Mouse (Mus musculus): ENCODE measurements around the gene Tuft1. TPM values are rescaled to one million over a fixed set of nuclear protein-coding genes. Genes with fewer than 3 reads are reported as not detected.
"Not testable (repeated sequence)": the region's sequence is repeated elsewhere in the genome, so short reads cannot be mapped to it uniquely, and the experiment has no call there.

Tuft1 gene
- 18.4 and 21.5 TPM in 2 replicates for polyA plus RNA-seq (2011; ENCODE audit: insufficient read depth, insufficient read length, low read depth, missing spikeins)

DNA sequence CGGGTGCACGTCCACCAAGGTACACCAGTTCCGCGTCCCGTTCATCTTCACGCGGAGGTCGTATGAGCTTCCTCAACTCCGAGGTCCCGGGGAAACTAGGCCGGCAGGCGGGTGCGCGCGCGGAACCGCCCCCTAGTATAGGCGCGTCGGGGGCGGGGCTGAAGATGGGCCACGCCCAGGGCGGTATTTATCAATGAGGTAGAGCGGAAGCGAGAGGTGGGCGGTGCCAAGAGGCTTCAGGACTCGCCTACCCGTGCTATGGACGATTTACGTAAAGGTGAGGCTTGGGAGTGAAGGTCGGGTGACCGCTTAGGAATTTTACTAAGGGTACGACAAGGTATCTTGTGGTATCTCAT lies at the start of gene Tuft1:
Tuft1 (minus strand) TSS at position 133 of the 356 bp plus-strand sequence.
- H3K9me3 ChIP-seq (replicated peaks; ENCODE audit: control insufficient read depth, insufficient read depth, low read length, poor library complexity, severe bottlenecking); H3K36me3 ChIP-seq (ENCODE audit: control insufficient read depth, insufficient read depth, low read length, poor library complexity, severe bottlenecking); H3K27me3 ChIP-seq (ENCODE audit: control insufficient read depth, insufficient read depth, low read length, poor library complexity, severe bottlenecking); H3K4me1 ChIP-seq (ENCODE audit: control insufficient read depth, insufficient read depth, low read length): not testable (repeated sequence)
- peak within 1 kb of the TSS; percentile 35 for H3K27ac ChIP-seq (ENCODE audit: insufficient read depth, low read length)
- peak within 1 kb of the TSS; percentile 74 for H3K4me3 ChIP-seq (ENCODE audit: low read depth, low read length)
- H3K9ac ChIP-seq (ENCODE audit: low read depth, poor library complexity, severe bottlenecking), result peak within 1 kb of the TSS; percentile 36; the same call in 1 of the 2 replicates

- TF ChIP-seq CTCF (IDR thresholded peaks at IDR 0.05; ENCODE audit: low read depth, low read length), result peak; percentile 24
- not testable (repeated sequence) for H3K4me1 ChIP-seq (ENCODE audit: control insufficient read depth, insufficient read depth, low read length); H3K27me3 ChIP-seq (ENCODE audit: control insufficient read depth, insufficient read depth, low read length, poor library complexity, severe bottlenecking); H3K9me3 ChIP-seq (replicated peaks; ENCODE audit: control insufficient read depth, insufficient read depth, low read length, poor library complexity, severe bottlenecking); H3K27ac ChIP-seq (ENCODE audit: insufficient read depth, low read length); H3K4me3 ChIP-seq (ENCODE audit: low read depth, low read length); H3K9ac ChIP-seq (ENCODE audit: low read depth, poor library complexity, severe bottlenecking); H3K36me3 ChIP-seq (ENCODE audit: control insufficient read depth, insufficient read depth, low read length, poor library complexity, severe bottlenecking)
Observed at GRCm38 (mm10) chr3:94703364-94703763, 44.7 kb upstream of the Tuft1 start.

DNA sequence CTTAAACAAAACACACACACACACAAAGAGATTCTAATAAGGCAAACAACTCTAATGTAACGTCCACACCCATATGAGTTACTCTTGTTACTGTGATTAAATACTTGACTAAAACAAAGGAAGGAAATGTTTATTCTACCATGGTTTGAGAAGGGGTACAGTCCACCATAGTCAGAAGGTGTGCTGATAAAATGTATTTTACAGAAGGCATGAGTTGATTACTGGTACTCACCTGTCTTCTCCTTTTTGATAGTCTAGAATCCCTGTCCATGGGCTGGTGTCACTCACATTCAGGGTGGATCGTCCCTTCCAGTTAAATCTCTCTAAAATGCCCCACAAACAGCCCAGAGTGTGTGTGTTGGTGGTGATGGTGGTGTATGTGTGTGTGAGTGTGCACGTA lies 44.2 kb upstream of the Tuft1 start:
- no peak overlapping the region for H3K27ac ChIP-seq (ENCODE audit: insufficient read depth, low read length)
- no peaks in the 10 kb centered on the region for H3K9me3 ChIP-seq (replicated peaks; ENCODE audit: control insufficient read depth, insufficient read depth, low read length, poor library complexity, severe bottlenecking)
- no peaks in the 10 kb centered on the region for H3K27me3 ChIP-seq (ENCODE audit: control insufficient read depth, insufficient read depth, low read length, poor library complexity, severe bottlenecking)
- H3K9ac ChIP-seq (ENCODE audit: low read depth, poor library complexity, severe bottlenecking), result no peak overlapping the region
- no peak overlapping the region for H3K4me3 ChIP-seq (ENCODE audit: low read depth, low read length)
- H3K4me1 ChIP-seq (ENCODE audit: control insufficient read depth, insufficient read depth, low read length), result no peaks in the 10 kb centered on the region
- TF ChIP-seq CTCF (IDR thresholded peaks at IDR 0.05; ENCODE audit: low read depth, low read length) (no peak), POLR2A (IDR thresholded peaks at IDR 0.05; ENCODE audit: insufficient read depth, low read length) (no peak), EP300 (IDR thresholded peaks at IDR 0.05; ENCODE audit: insufficient read depth, low read depth, low read length) (no peak)
- no peaks in the 10 kb centered on the region for H3K36me3 ChIP-seq (ENCODE audit: control insufficient read depth, insufficient read depth, low read length, poor library complexity, severe bottlenecking)

DNA sequence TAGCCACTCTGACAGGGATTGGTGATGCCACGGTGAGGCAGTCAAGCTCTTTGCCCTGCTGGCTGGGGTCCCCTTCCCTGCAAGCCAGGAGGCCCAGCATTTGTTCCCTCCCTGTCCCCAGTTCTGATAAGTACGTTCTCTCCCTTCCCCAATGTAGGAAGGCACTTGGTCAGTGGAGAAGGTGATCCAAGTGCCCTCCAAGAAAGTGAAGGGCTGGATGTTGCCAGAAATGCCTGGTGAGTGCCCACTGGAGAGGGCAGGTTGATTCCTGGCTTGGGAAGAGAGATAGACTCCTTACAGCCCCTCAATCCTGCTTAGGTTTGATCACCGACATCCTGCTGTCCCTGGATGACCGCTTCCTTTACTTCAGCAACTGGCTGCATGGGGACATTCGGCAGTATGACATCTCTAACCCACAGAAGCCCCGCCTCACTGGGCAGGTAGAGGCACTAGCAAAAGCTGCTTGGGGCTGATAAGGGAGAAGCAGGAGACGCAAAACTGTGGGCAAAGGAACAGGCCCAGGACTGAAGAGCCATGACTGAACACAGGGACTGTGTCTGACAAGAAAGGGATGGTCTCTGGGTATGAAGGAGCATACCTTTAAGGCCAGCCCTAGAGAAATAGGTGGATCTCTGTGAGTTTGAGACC lies 43.6 kb upstream of the Tuft1 start:
- not testable (repeated sequence) for H3K27ac ChIP-seq (ENCODE audit: insufficient read depth, low read length); H3K36me3 ChIP-seq (ENCODE audit: control insufficient read depth, insufficient read depth, low read length, poor library complexity, severe bottlenecking); H3K4me1 ChIP-seq (ENCODE audit: control insufficient read depth, insufficient read depth, low read length); H3K9ac ChIP-seq (ENCODE audit: low read depth, poor library complexity, severe bottlenecking); H3K27me3 ChIP-seq (ENCODE audit: control insufficient read depth, insufficient read depth, low read length, poor library complexity, severe bottlenecking); H3K4me3 ChIP-seq (ENCODE audit: low read depth, low read length); H3K9me3 ChIP-seq (replicated peaks; ENCODE audit: control insufficient read depth, insufficient read depth, low read length, poor library complexity, severe bottlenecking)

DNA sequence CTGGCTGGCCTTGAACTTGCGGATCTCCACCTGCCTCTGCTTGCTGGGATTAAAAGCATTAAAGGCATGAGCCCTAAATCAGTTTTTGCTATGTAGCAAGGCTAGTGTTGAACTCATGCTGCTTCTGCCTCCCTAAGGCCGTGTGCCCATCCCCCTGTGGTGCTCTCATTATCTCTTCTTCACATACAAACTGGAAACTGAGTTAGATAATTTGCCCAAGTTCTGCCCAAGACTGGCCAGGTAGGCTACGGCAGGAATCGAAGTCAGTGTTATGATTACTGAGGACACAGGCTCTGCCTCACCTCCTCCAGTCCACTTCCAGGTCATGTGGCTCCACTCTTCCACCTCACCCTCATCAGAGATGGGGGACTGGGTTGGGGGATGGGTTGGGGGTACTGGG lies 37.6 kb upstream of the Tuft1 start:
- not testable (repeated sequence) for H3K27ac ChIP-seq (ENCODE audit: insufficient read depth, low read length); H3K4me3 ChIP-seq (ENCODE audit: low read depth, low read length); H3K4me1 ChIP-seq (ENCODE audit: control insufficient read depth, insufficient read depth, low read length); H3K9me3 ChIP-seq (replicated peaks; ENCODE audit: control insufficient read depth, insufficient read depth, low read length, poor library complexity, severe bottlenecking); H3K36me3 ChIP-seq (ENCODE audit: control insufficient read depth, insufficient read depth, low read length, poor library complexity, severe bottlenecking); H3K27me3 ChIP-seq (ENCODE audit: control insufficient read depth, insufficient read depth, low read length, poor library complexity, severe bottlenecking); H3K9ac ChIP-seq (ENCODE audit: low read depth, poor library complexity, severe bottlenecking)

DNA sequence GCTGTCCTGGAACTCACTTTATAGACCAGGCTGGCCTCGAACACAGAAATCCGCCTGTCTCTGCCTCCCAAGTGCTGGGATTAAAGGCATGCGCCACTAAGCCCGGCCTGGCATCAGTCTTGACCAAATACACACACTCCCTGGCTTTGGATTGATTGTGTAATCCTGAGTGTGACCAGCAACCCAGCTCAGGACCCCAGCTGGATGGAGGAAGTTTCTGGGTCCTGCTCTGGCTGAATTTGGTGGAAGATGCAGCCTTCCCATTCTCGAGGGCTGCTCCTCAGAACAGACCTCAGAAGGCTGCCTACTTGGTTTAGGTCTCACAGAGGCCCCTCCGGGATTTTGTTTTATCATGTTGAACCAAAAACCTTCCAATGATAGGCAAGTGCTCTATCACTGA lies 36.9 kb upstream of the Tuft1 start:
- not testable (repeated sequence) for H3K27me3 ChIP-seq (ENCODE audit: control insufficient read depth, insufficient read depth, low read length, poor library complexity, severe bottlenecking); H3K4me1 ChIP-seq (ENCODE audit: control insufficient read depth, insufficient read depth, low read length); H3K9me3 ChIP-seq (replicated peaks; ENCODE audit: control insufficient read depth, insufficient read depth, low read length, poor library complexity, severe bottlenecking); H3K36me3 ChIP-seq (ENCODE audit: control insufficient read depth, insufficient read depth, low read length, poor library complexity, severe bottlenecking); H3K27ac ChIP-seq (ENCODE audit: insufficient read depth, low read length); H3K9ac ChIP-seq (ENCODE audit: low read depth, poor library complexity, severe bottlenecking); H3K4me3 ChIP-seq (ENCODE audit: low read depth, low read length)

- H3K27ac ChIP-seq (ENCODE audit: insufficient read depth, low read length); H3K27me3 ChIP-seq (ENCODE audit: control insufficient read depth, insufficient read depth, low read length, poor library complexity, severe bottlenecking); H3K4me3 ChIP-seq (ENCODE audit: low read depth, low read length); H3K9ac ChIP-seq (ENCODE audit: low read depth, poor library complexity, severe bottlenecking); H3K9me3 ChIP-seq (replicated peaks; ENCODE audit: control insufficient read depth, insufficient read depth, low read length, poor library complexity, severe bottlenecking); H3K36me3 ChIP-seq (ENCODE audit: control insufficient read depth, insufficient read depth, low read length, poor library complexity, severe bottlenecking); H3K4me1 ChIP-seq (ENCODE audit: control insufficient read depth, insufficient read depth, low read length): not testable (repeated sequence)
Observed at GRCm38 (mm10) chr3:94693874-94694273, 35.2 kb upstream of the Tuft1 start.
